Mouse (Mus musculus): ENCODE measurements around the gene Erbb3.
A peak's percentile ranks its signal among the peaks of the same experiment; 100 is the strongest.

Erbb3 gene

DNA sequence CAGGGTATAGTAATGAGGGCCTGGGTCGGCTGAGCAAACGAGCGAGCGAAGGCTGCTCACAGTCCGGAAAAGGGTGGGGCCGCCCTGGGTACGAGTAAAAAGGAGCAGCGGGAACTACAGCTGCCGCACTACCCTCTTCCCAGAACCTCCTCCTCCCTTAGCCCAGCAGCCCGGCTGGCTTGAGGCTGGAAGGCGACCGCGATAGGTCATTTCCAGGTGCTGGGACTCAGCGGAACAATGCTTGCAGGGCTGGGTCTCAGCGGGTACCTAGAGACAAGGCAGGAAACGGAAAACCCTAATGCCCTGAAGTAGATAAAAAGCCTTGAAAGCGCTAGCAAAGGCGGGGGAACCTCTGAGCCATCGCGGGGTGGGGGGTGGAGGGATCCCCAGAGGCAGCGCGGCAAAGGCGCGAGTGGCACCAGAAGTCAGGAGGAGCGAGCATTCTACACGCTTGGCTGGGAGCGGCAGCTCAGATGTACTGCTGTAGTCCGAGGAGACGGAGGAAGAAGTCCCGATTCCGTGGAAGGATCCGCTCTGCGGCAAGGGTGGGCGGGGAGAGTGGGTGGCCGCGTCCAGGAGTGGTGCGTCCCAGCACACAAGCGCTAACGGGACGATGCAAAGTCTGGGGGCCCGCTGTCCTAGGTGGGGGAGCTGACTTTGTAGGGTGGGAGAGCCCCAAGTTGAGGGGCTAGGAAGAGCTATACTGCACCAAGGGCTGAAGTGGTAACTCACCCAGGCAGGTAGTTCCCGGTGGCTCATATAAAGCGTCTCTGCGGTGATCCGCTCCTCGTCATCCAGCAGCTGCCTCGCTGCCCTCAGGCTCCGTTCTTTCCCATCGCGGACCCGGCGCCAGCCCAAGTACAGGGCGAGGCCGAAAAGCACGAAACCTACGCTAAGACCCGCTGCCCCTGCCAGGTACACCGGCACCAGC lies 64.5 kb downstream of the Erbb3 start:
- DNase-seq: peak; percentile 67

DNA sequence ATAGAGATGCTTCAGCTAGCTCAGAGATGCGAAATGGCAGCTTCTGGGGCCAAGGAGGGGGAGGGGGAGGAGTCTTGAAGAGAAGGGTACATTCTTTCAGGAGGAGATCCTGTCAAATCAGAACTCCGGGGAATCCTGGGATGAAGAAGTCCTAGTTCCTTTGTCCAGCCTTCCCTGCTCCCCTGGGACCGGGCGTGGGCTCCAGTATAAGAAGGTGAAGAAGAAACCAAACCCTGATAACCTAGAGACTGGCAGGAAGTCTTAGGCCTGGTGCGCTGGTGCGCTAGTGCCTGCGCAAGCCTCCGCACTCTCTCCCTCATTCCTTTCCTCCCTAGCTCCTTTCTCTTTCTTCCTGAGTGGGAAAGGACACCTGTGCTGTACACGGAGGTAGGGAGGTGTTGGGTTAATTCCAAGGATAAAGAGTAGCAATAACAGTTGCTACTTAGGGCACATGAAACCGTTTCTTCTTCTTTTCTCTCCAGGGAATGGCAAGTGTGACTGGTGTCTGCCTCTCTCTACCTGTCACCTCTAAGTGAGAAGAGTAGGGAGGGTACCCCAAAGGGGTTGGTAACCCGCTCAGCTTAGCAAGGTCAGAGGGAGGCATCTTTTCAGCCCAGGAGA lies 65.2 kb downstream of the Erbb3 start:
- no peak for DNase-seq

DNA sequence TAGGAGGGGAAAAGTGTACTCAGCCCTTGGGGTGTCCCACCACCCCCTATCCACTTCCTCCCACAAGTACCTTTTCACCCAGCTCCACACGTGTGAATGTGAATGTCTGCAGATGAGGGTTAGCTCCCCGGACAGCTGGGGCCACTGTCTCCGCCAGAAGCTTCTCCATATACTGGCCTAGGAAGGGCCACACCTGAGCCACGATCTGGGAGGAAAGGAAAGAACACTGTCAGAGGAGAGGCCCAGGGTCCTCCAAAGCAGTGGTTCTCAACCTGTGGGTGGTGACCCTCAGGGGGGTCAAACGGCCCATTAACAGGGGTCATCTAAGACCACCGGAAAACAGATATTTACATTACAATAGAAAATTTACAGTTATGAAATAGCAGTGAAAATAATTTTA lies 67.1 kb downstream of the Erbb3 start:
- DNase-seq: no peak

DNA sequence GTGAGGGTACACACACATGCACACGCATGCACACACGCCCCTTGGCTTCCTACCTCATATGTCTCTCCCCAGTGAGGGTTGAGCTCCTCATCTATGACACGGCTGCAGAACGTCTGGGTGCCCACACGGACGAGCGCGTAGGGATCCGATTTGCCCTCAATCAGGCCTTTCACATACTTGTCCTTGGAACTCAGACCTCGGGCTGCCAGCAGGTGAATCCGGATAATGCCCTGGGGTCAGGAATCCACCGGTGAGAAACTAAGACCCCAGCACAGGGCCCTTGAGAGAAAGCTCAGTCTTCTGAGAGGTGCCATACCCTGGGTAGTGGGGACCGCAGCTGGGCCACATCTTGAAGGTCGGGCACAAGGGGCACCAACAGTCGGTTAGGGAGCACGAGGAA lies 68.9 kb downstream of the Erbb3 start:
- no peak for DNase-seq

DNA sequence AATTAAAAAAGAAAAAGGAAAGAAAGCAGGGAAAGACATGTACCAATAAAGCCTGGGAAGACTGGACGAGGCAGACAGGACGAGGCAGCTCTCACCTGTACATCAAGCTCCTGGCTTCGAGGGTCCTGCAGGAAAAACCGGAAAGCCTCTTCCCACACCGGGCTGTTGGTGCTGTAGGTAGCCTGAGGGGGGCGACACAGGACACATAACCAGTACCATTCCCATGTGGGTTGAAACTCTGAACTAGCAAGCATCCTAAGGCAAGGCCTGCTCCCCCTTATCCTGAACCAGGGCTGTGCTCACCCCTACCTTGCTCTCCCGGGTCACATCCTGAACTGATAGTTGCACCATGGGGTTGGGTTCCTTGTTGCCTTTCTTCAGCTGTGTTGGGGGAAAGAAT lies 70.6 kb downstream of the Erbb3 start:
- DNase-seq: peak; percentile 56

Measured in kidney, postnatal 14 days (tissue).